12 mouse cellular contexts compared by ENCODE assay signal in the genomic region with DNA sequence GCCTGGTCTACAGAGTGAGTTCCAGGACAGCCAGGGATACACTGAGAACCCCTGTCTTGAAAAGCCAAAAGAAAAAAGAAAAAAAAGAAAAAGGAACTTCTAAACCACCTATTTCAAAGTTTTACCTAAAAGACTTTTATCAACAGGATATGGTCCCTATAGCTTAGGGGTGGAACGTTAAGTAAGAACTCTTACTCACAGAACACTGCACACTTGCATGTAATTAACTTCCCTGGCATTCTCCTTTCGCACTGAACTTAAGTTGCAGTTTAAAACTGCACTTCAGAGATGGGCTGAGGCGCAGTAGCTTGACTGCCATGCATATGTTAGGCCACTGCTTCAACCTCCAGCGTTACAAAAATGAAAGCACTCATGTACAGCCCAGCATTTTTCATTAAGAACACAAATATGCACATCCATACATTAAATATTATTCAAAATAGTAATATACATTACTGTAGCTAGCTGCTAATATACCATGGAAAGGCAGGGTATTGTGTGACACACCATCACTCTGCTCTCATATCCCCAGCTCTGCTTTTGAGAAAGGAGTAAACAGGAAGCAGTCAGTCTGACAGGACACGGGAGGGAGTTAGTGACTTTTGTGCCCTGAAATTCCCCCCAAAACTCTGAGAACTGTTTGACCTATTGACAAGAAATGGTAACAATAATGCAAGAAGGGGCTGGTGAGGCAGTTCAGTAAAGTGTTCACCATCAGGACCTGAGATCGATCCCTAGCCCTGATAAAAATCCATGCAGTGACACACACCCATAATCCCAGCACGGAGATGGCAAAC. TPM values are rescaled to one million over a fixed set of nuclear protein-coding genes. Genes with fewer than 3 reads are reported as not detected.
DNase-seq lines count a peak whose midpoint lies in the region; ATAC-seq and TF ChIP-seq lines count a peak whose summit lies in the region.
"Had no signal": no experiment of that assay in that cellular context is flagged by ENCODE, and none has a peak within 500 bp of the region (broad histone marks: within the 10 kb centered on the region; RNA-seq: fewer than 3 reads in every experiment).

No protein-coding gene starts in this region.

- ATAC-seq in lung, embryonic 14.5 days (ENCODE audit: insufficient read depth) = no peak
- no peak for ATAC-seq in forebrain, embryonic 16.5 days
- ATAC-seq: forebrain, postnatal 0 days had no signal

- WGBS in lung, embryonic 14.5 days = 73% methylated on average over 7 of the region's 7 CpGs
- 62% methylated on average over 7 of the region's 7 CpGs for WGBS in small intestine, adult 2 months
- 77% methylated on average over 7 of the region's 7 CpGs for WGBS in forebrain, embryonic 16.5 days

- H3K27me3 ChIP-seq in lung, embryonic 14.5 days (ENCODE audit: insufficient read depth, low read length) = no peaks in the 10 kb centered on the region
- no peaks in the 10 kb centered on the region for H3K27me3 ChIP-seq in small intestine, adult 2 months (ENCODE audit: control insufficient read depth, insufficient read depth, low read length)
- H3K27me3 ChIP-seq in forebrain, embryonic 16.5 days (replicated peaks; ENCODE audit: control insufficient read depth, insufficient read depth, low read length) = no peaks in the 10 kb centered on the region

- no peak for TF ChIP-seq POLR2A in cortical plate, adult 2 months (IDR thresholded peaks at IDR 0.05; ENCODE audit: extremely low read depth, insufficient read depth, low read length)
- TF ChIP-seq POLR2A in small intestine, adult 2 months (IDR thresholded peaks at IDR 0.05; ENCODE audit: low read depth, low read length) = no peak

- no peak overlapping the region for H3K9ac ChIP-seq in lung, embryonic 14.5 days
- H3K9ac ChIP-seq in forebrain, embryonic 16.5 days (replicated peaks; ENCODE audit: low read depth, low read length) = no peak overlapping the region
- H3K9ac ChIP-seq: forebrain, postnatal 0 days had no signal

- no peaks in the 10 kb centered on the region for H3K9me3 ChIP-seq in lung, embryonic 14.5 days (ENCODE audit: low read depth, low read length)
- H3K9me3 ChIP-seq in forebrain, embryonic 16.5 days (ENCODE audit: control insufficient read depth, low read length) = no peaks in the 10 kb centered on the region

- intact Hi-C loops in gastrocnemius, adult 2 months (cut with DNase I) = no loop called here

- H3K4me1 ChIP-seq in lung, embryonic 14.5 days (ENCODE audit: insufficient read depth) = no peaks in the 10 kb centered on the region; the same call in 1 of the 2 replicates
- H3K4me1 ChIP-seq in cortical plate, adult 2 months (ENCODE audit: control insufficient read depth, insufficient read depth, low read length) = peaks cover 19% of the 10 kb centered on the region
- H3K4me1 ChIP-seq in small intestine, adult 2 months (ENCODE audit: control insufficient read depth, insufficient read depth, insufficient read length, low read length) = peaks cover 11% of the 10 kb centered on the region; the same call in 1 of the 2 replicates
- H3K4me1 ChIP-seq in forebrain, embryonic 16.5 days (replicated peaks; ENCODE audit: control insufficient read depth, insufficient read depth, low read length) = peaks cover 9% of the 10 kb centered on the region

- peak overlapping the region; percentile 84 for H3K27ac ChIP-seq in gastrocnemius, adult 2 months
- H3K27ac ChIP-seq in lung, embryonic 14.5 days (ENCODE audit: low read depth) = peak overlapping the region; percentile 63; the same call in 1 of the 2 replicates
- H3K27ac ChIP-seq in cortical plate, adult 2 months (ENCODE audit: insufficient read depth, low read length) = peak overlapping the region; percentile 59; the same call in 1 of the 2 replicates
- H3K27ac ChIP-seq in small intestine, adult 2 months (ENCODE audit: insufficient read depth, low read depth, low read length) = peak overlapping the region; percentile 60
- no peak overlapping the region for H3K27ac ChIP-seq in forebrain, embryonic 16.5 days (ENCODE audit: low read length)

- H3K4me3 ChIP-seq in gastrocnemius, adult 2 months = peak overlapping the region; percentile 0; the same call in 1 of the 2 replicates
- no peak overlapping the region for H3K4me3 ChIP-seq in lung, embryonic 14.5 days (ENCODE audit: low read depth, low read length)
- H3K4me3 ChIP-seq in cortical plate, adult 2 months (ENCODE audit: insufficient read depth, low read length) = no peak overlapping the region
- no peak overlapping the region for H3K4me3 ChIP-seq in small intestine, adult 2 months (ENCODE audit: low read depth, low read length)
- H3K4me3 ChIP-seq in forebrain, embryonic 16.5 days (replicated peaks; ENCODE audit: low read length) = no peak overlapping the region

- H3K4me2 ChIP-seq in lung, embryonic 14.5 days = no peak overlapping the region
- H3K4me2 ChIP-seq in forebrain, embryonic 16.5 days (ENCODE audit: low read length) = no peak overlapping the region

- H3K36me3 ChIP-seq in lung, embryonic 14.5 days (ENCODE audit: insufficient read depth) = no peaks in the 10 kb centered on the region
- no peaks in the 10 kb centered on the region for H3K36me3 ChIP-seq in small intestine, adult 2 months (ENCODE audit: control insufficient read depth, insufficient read depth, low read length)
- H3K36me3 ChIP-seq in forebrain, embryonic 16.5 days (ENCODE audit: control insufficient read depth, insufficient read depth) = no peaks in the 10 kb centered on the region

- no peak for TF ChIP-seq CTCF in gastrocnemius, adult 2 months (IDR thresholded peaks at IDR 0.05)
- no peak for TF ChIP-seq CTCF in lung, embryonic 14.5 days (IDR thresholded peaks at IDR 0.05; ENCODE audit: low read depth)
- TF ChIP-seq CTCF in cortical plate, adult 2 months (IDR thresholded peaks at IDR 0.05; ENCODE audit: extremely low read depth, insufficient read depth, low read length) = no peak
- no peak for TF ChIP-seq CTCF in small intestine, adult 2 months (IDR thresholded peaks at IDR 0.05; ENCODE audit: extremely low read depth, insufficient read length, insufficient replicate concordance, low read depth, low read length)

- DNase-seq in gastrocnemius, adult 2 months = no peak
- no peak for DNase-seq in gastrocnemius, postnatal 25 days
- DNase-seq in lung, embryonic 14.5 days = no peak
- DNase-seq in lung, postnatal 4 days = no peak
- DNase-seq in embryo, embryonic 10 days (ENCODE audit: low spot score) = no peak
- DNase-seq: forebrain, postnatal 0 days; kidney, postnatal 25 days; left cerebral cortex, postnatal 4 days; midbrain, embryonic 14.5 days had no signal

RNA-seq across cellular contexts. Expression of gene Cdc42se2, which starts 13.0 kb away (rescaled TPM):
- total RNA-seq in gastrocnemius, adult 2 months (2021) = 10 to 100 TPM; 14.4 to 19.6 TPM
- 10 to 100 TPM; 13.8 to 14.3 TPM for total RNA-seq in gastrocnemius, postnatal 25 days (2021)
- 88.0 and 90.0 TPM in 2 replicates for polyA plus RNA-seq in lung, embryonic 14.5 days (2014; fragmentation: Nextera tagmentation; extraction: Ambion mirVana)
- polyA plus RNA-seq in cortical plate, adult 2 months (2012; rRNA removed) = 137 and 140 TPM in 2 replicates
- 23.2 and 69.2 TPM in 2 replicates for polyA plus RNA-seq in small intestine, adult 2 months (2012; rRNA removed)
- polyA plus RNA-seq in forebrain, embryonic 16.5 days (2015; fragmentation: Nextera tagmentation; extraction: Ambion mirVana) = 184 and 205 TPM in 2 replicates
